Mouse (Mus musculus) G1E (cell line): Measurements from ENCODE around the gene Ccdc88c. TPM values are rescaled to one million over a fixed set of nuclear protein-coding genes. Genes with fewer than 3 reads are reported as not detected.

Experiments
- ATAC-seq: 2 replicates; pipeline ENCODE4 v1.8.0; 2016; ENCODE audit warnings: mild to moderate bottlenecking; ENCODE audit not compliant: insufficient number of reproducible peaks, poor library complexity, low FRiP score, severe bottlenecking; ENCODE audit errors: extremely low read depth
- DNase-seq: peaks from one replicate; pipeline ENCODE4 v3.0.0; 2012; ENCODE audit warnings: low spot score
- H3K27me3 ChIP-seq: 2 replicates; pipeline ENCODE4 v1.6.1; 2012; ENCODE audit warnings: mild to moderate bottlenecking, low read length, inconsistent platforms; ENCODE audit not compliant: insufficient read depth
- H3K36me3 ChIP-seq: replicated peaks from 2 replicates; pipeline ENCODE3; 2012; ENCODE audit warnings: mild to moderate bottlenecking, inconsistent platforms
- H3K4me1 ChIP-seq: 2 replicates; pipeline ENCODE4 v1.6.1; 2012; ENCODE audit warnings: low read depth, low read length, inconsistent platforms, mixed read lengths; ENCODE audit not compliant: insufficient read depth
- H3K4me3 ChIP-seq: 2 replicates; pipeline ENCODE4 v1.5.1; 2012; ENCODE audit warnings: low read depth, mild to moderate bottlenecking, inconsistent platforms, low read length, moderate library complexity, mixed read lengths
- H3K9me3 ChIP-seq: replicated peaks from 2 replicates; pipeline ENCODE4 v1.6.1; 2012; ENCODE audit warnings: inconsistent platforms
- CTCF ChIP-seq: IDR thresholded peaks from 2 replicates; pipeline ENCODE4 v1.5.1; 2012; ENCODE audit warnings: low read depth, low read length, inconsistent platforms, mixed read lengths
- GATA1 ChIP-seq: IDR thresholded peaks from 2 replicates; pipeline ENCODE4 v1.6.1; 2012; ENCODE audit warnings: borderline replicate concordance, low read length, inconsistent platforms, mixed read lengths
- GATA2 ChIP-seq: IDR thresholded peaks from 2 replicates; pipeline ENCODE4 v1.6.1; 2012; ENCODE audit warnings: low read depth, low read length, inconsistent platforms, borderline replicate concordance
- POLR2AphosphoS5 ChIP-seq: IDR thresholded peaks from 2 replicates; pipeline ENCODE4 v1.6.1; 2012; ENCODE audit warnings: low read depth, low read length, inconsistent platforms; ENCODE audit not compliant: insufficient replicate concordance
- TAL1 ChIP-seq: conservative IDR thresholded peaks from 2 replicates; pipeline ENCODE4 v1.6.1; 2012; ENCODE audit warnings: low read depth, low read length, inconsistent platforms, mixed read lengths
- polyA plus RNA-seq: library from polyadenylated mRNA; stranded (reverse); fragments of >175 nt; gene quantifications from 2 replicates; pipeline ENCODE4 v1.2.3, GENCODE M21; 2012
- total RNA-seq, 2 experiments: library from RNA; stranded (forward) in 1 of 2; stranded (reverse) in 1 of 2; fragments of 200-1000 nt in 1 of 2; fragments of >200 nt in 1 of 2; fragmentation: Nextera tagmentation in 1 of 2; gene quantifications; 2 replicates each; pipeline ENCODE4 v1.2.3; 2014 to 2017

Gene Ccdc88c
- total and polyA plus RNA-seq, 3 experiments: 9.2 to 31.0 (median 22.7) TPM

- no peak for DNase-seq
- Histone ChIP-seq H3K4me1 (peaks cover 4% of the 10 kb centered on the region; the same call in 1 of the 2 replicates), H3K27me3 (peaks cover 35% of the 10 kb centered on the region), H3K36me3 (no peaks in the 10 kb centered on the region), H3K4me3 (no peak overlapping the region), H3K9me3 (no peaks in the 10 kb centered on the region)
- no peak for TF ChIP-seq GATA2
- no peak for TF ChIP-seq POLR2AphosphoS5
- TF ChIP-seq GATA1: no peak
- TF ChIP-seq TAL1: no peak
- TF ChIP-seq CTCF: no peak
- no peak for ATAC-seq
These were observed 150.9 kb downstream of the Ccdc88c start for GRCm38 (mm10) chr12:100877936-100878335.

GRCm38 (mm10) chr12:100875960-100876359, 152.9 kb downstream of the Ccdc88c start:
- Histone ChIP-seq H3K4me1 (peaks cover 4% of the 10 kb centered on the region; the same call in 1 of the 2 replicates), H3K27me3 (peaks cover 35% of the 10 kb centered on the region), H3K9me3 (no peaks in the 10 kb centered on the region), H3K36me3 (no peaks in the 10 kb centered on the region), H3K4me3 (no peak overlapping the region)
- ATAC-seq: no peak
- DNase-seq: no peak
- no peak for TF ChIP-seq POLR2AphosphoS5
- no peak for TF ChIP-seq CTCF
- TF ChIP-seq GATA1: no peak
- no peak for TF ChIP-seq GATA2
- no peak for TF ChIP-seq TAL1

- Histone ChIP-seq H3K27me3 (peaks cover 33% of the 10 kb centered on the region), H3K9me3 (no peaks in the 10 kb centered on the region), H3K36me3 (no peaks in the 10 kb centered on the region), H3K4me3 (no peak overlapping the region), H3K4me1 (peaks cover 4% of the 10 kb centered on the region; the same call in 1 of the 2 replicates)
- ATAC-seq (no peak), DNase-seq (no peak)
- TF ChIP-seq CTCF (no peak), POLR2AphosphoS5 (no peak), TAL1 (no peak), GATA1 (no peak), GATA2 (no peak)
These were observed 153.3 kb downstream of the Ccdc88c start for GRCm38 (mm10) chr12:100875553-100875952.

- Histone ChIP-seq H3K36me3 (no peaks in the 10 kb centered on the region), H3K4me3 (no peak overlapping the region), H3K4me1 (peaks cover 2% of the 10 kb centered on the region; the same call in 1 of the 2 replicates), H3K27me3 (peaks cover 45% of the 10 kb centered on the region), H3K9me3 (no peaks in the 10 kb centered on the region)
- DNase-seq: no peak
- TF ChIP-seq POLR2AphosphoS5 (no peak), TAL1 (no peak), CTCF (no peak), GATA1 (no peak)
- no peak for ATAC-seq
These were observed 155.2 kb downstream of the Ccdc88c start for GRCm38 (mm10) chr12:100873612-100874011.

GRCm38 (mm10) chr12:100871841-100872240, 157.0 kb downstream of the Ccdc88c start:
- no peaks in the 10 kb centered on the region for H3K36me3 ChIP-seq
- DNase-seq: no peak
- H3K4me1 ChIP-seq: no peaks in the 10 kb centered on the region
- no peak overlapping the region for H3K4me3 ChIP-seq
- ATAC-seq: no peak
- H3K9me3 ChIP-seq: no peaks in the 10 kb centered on the region
- H3K27me3 ChIP-seq: peaks cover 46% of the 10 kb centered on the region
- TF ChIP-seq POLR2AphosphoS5: no peak
- TF ChIP-seq GATA2: no peak
- no peak for TF ChIP-seq GATA1
- no peak for TF ChIP-seq TAL1
- no peak for TF ChIP-seq CTCF

GRCm38 (mm10) chr12:100871234-100871633, 157.6 kb downstream of the Ccdc88c start:
- Histone ChIP-seq H3K9me3 (no peaks in the 10 kb centered on the region), H3K27me3 (peaks cover 51% of the 10 kb centered on the region), H3K4me3 (no peak overlapping the region), H3K36me3 (no peaks in the 10 kb centered on the region), H3K4me1 (no peaks in the 10 kb centered on the region)
- no peak for DNase-seq
- no peak for ATAC-seq
- TF ChIP-seq GATA1 (no peak), GATA2 (no peak), CTCF (no peak), TAL1 (no peak), POLR2AphosphoS5 (no peak)
